Mouse (Mus musculus) heart, adult 2 months (tissue): Measurements from ENCODE around the gene Mettl21c.

Experiments
- CTCF ChIP-seq: fragments of 200-600 bp; IDR thresholded peaks from 2 replicates; pipeline ENCODE4 v1.8.1; 2022; ENCODE audit warnings: antibody characterized with exemption, mild to moderate bottlenecking, moderate library complexity
- EP300 ChIP-seq: fragments of 200-500 bp; IDR thresholded peaks from 2 replicates; pipeline ENCODE4 v1.6.1; 2011; ENCODE audit warnings: low read depth, low read length, control low read depth; ENCODE audit not compliant: insufficient read depth
- POLR2A ChIP-seq: fragments of 200-500 bp; IDR thresholded peaks from 2 replicates; pipeline ENCODE4 v1.6.1; 2011; ENCODE audit warnings: mild to moderate bottlenecking, low read depth, low read length, control low read depth; ENCODE audit not compliant: insufficient read depth

DNA sequence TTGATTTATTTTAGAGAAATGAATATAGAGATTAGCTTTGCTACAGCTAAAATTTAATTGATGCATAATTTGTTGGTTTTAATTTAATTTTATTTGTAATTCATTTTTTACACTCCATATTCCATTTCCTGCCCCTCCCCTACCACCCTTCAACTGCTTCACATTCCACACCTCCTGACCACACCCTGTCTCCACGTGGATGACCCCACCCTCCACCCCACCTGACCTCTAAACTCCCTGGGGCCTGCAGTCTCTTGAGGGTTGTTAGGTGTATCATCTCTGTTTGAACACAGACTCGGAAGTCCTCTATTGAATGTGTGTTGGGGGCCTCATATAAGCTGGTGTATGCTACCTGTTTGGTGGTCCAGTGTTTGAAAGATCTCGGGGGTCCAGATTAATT, 48.7 kb downstream of the Mettl21c start:
- TF ChIP-seq EP300 (no peak), CTCF (no peak), POLR2A (no peak)
